Mouse (Mus musculus): Measurements from ENCODE around the gene Inpp5k.

The Inpp5k gene

GRCm38 (mm10) chr11:75620136-75620780 is 10.5 kb upstream of the Inpp5k start:
- no peak for DNase-seq (ENCODE audit: low spot score)

DNA sequence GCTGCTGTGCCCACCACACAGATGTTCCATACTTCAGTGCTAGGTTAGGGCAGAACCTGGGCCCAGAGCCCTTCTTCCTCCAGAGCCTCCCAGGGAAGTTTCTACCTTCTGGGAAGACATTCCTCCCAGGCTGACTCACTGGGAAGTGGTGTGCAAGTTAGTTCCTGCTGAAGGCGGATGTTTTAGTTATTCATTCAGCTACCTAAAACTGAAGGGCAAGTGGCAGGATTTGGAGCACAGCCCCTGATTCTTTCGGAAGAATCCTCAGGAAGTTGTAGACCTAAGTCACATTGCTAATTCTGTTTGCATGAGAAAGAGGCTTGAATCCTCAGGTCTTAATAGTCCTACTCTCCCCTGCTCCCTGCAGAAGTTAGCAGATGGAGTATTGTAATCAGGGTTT is 9.4 kb upstream of the Inpp5k start:
- DNase-seq (ENCODE audit: low spot score) = no peak

DNA sequence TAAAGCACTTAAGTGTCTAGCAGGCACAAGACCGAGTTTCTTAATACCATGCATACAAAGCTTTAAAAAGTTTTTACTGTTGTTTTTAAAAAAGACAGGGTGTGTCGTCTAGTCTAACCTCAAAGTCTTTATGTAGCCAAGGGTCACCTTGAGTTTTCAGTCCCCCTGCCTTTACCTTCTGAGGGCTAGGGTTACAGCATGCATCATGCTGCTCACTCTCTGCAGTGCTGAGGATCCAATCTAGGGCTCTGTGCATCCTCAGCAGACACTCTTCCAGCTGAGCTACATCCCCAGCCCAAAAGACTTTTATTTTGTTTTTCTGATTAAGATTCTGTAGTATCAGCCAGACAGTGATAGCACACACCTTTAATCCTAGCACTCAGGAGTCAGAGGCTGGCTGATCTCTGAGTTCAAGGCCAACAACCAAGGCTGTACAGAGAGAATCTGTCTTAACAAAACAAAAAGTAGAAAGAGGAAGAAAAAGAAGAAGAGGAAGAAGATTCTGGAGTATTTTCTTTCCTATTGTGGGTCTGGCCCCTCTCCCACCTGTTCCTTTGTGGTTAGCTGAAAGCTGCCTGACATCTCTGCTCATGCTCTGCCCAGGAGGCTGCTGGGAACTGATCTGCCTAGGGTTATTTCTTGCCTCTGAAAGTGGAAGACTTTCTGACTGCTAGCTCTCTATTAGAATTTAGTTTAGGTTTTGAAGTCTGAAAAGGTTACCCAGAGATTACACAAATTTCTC is 8.0 kb upstream of the Inpp5k start:
- no peak for DNase-seq (ENCODE audit: low spot score)

- DNase-seq (ENCODE audit: low spot score) = no peak
Observed at GRCm38 (mm10) chr11:75624102-75624554, 6.7 kb upstream of the Inpp5k start.

GRCm38 (mm10) chr11:75625820-75626219 is 5.0 kb upstream of the Inpp5k start:
- no peak for DNase-seq (ENCODE audit: low spot score)

- no peak for DNase-seq (ENCODE audit: low spot score)
Observed at GRCm38 (mm10) chr11:75630098-75630497, 690 bp upstream of the Inpp5k start.

DNA sequence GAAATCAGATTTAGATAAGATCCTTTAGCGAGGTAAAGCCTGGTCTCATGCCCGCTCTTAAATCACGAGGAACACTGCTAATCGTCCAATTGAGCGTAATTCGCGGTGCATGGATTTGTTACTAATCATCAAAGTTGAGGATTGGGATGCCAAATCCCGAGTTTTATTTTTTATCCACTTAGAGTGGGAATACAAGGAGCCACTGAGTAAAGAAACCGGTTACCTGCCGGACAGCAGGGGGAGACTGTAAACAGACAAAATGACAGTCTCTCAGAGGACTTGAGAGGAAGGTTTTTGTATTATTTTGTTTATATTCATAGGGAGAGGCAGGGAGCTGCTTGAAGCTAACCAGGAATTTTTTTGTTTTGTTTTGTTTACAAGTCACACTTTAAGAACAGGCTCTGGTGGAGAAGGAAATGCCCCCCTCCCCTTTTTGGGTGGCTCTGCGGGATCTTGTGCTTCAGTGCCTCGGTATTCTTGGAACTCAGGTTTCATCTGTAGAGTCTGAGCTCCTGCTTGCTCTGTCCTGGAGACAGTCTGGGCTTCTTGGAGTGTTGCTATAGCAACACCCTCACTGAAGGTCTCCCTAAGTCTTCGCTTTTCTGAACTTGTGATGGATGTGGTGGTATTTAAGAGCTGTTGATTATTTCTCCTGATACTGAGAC is 905 bp downstream of the Inpp5k start:
- no peak for DNase-seq (ENCODE audit: low spot score)

DNA sequence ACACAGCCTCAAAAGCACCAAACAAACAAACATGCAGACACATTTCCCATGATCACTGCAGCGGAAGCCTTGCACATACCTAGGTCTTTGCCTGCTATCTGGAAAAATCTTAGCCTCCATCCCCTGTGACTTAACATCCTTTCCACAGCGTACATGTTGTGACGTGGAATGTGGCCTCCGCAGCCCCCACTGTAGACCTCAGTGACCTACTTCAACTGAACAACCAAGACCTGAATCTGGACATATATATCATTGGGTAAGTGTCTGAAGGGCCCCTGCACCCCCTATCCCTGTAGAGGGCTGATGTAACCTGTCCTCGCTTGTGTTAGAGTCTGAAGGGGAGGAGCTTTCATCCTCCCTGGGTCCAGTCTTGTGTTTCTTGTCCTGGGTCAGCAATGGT is 2.1 kb downstream of the Inpp5k start:
- no peak for DNase-seq (ENCODE audit: low spot score)

GRCm38 (mm10) chr11:75634801-75635200 is 4.0 kb downstream of the Inpp5k start:
- DNase-seq (ENCODE audit: low spot score) = no peak

DNA sequence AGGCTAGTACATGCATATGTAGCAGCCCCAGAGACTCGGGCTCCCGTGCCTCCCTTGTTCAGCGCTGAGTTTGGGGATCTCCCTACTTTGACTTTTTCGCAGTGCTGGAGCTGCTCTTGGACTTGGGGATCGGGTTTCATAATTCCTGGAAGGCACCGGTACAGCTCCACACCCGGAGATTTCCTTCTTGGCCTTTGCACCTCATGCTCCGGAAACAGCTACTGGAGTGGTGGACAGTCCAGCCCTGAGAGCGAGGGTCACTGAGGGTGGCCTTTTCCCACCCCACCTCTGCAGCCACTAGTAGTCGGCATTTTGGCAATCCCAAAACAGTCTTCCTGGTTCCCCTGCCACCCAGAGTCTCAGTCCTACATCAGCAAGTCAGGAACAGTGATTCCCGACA is 4.5 kb downstream of the Inpp5k start:
- DNase-seq (ENCODE audit: low spot score) = no peak

DNA sequence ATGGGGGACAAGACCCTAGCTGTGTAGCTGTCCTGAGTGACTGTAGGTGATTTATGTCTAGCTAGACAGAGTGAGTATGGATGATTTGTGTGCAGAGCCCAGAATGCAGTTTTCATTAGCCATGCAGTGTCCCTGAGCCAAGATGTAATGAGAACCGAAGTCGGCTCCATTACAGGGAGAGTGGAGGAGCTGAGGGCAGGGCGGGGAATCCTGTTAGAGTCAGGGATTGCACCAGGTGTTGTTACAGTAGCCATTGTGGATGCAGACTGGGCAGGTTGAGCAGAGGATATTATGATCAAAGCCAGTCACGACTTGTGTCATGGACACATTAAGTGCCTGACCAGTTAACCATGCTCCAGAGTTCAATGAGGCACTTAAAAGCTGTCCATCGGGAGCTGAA is 12.5 kb downstream of the Inpp5k start:
- no peak for DNase-seq (ENCODE audit: low spot score)

- DNase-seq (ENCODE audit: low spot score) = no peak
Observed at GRCm38 (mm10) chr11:75644684-75645083, 13.9 kb downstream of the Inpp5k start.

GRCm38 (mm10) chr11:75647681-75648211 is 17.0 kb downstream of the Inpp5k start:
- no peak for DNase-seq (ENCODE audit: low spot score)

GRCm38 (mm10) chr11:75649155-75649561 is 18.4 kb downstream of the Inpp5k start:
- no peak for DNase-seq (ENCODE audit: low spot score)

DNA sequence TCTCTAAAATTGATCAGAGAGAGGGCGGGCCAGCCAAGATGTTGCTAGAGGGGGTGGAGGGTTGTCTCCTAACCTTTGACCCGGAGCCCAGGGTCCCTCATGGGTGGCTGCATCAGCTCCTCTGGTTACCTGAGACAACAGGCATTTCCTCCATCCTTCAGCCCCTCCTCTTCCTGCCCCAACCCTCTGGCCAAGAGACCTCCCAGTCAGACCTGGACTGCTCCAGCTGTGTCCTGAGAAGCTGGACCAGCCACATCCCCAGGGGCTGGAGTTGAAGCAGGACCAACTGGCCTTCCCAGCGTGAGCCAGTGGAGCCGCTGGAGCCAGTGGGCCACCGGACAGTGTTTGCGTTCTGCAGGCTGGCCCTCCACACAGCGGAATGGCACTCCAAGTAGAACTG is 19.5 kb downstream of the Inpp5k start, which contains the start of gene Myo1c:
Gene Myo1c, plus strand, starts transcription at position 194 of the 400 bp plus-strand sequence.
- DNase-seq (ENCODE audit: low spot score) = no peak

GRCm38 (mm10) chr11:75650958-75651425 is 20.2 kb downstream of the Inpp5k start:
- no peak for DNase-seq (ENCODE audit: low spot score)

GRCm38 (mm10) chr11:75651426-75652221 is 20.8 kb downstream of the Inpp5k start:
- peak; percentile 65 for DNase-seq (ENCODE audit: low spot score)

- DNase-seq (ENCODE audit: low spot score) = no peak
Observed at GRCm38 (mm10) chr11:75652222-75652941, 21.6 kb downstream of the Inpp5k start.

- no peak for DNase-seq (ENCODE audit: low spot score)
Observed at GRCm38 (mm10) chr11:75652942-75653684, 22.3 kb downstream of the Inpp5k start.

DNA sequence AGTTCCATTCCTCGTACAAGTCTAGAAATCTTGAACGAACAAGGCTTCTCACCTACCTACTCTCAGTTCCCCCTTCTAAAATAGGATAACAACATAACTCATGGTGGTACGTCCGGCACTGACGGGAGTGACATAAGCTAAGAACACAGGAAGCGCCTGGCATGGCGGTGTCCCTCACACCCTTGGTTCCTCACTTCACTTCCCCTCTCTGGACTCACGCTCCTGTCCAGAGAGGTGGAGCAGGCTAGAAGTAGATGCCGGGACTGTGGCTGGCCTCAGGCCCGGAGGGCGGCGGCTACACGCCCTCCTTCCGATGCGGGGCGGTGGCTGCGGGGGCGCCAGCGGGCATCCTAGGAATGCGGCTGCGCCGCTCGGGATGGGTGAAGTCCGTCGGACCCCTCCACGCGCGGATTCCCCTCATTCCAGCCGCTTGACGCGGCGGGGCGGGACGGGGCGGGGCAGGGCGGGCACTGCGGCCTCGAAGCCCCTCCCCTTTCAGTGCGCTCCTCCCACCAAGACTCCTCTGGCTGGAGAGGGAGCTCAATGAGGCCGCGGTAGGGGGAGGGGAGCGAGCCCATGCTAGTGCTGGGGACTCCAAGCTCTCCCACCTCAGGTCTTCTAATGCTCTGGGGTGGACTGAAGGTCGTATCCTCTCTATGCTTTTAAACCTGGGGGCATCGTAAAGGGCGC is 23.1 kb downstream of the Inpp5k start:
- peak; percentile 89 for DNase-seq (ENCODE audit: low spot score)
